Mouse (Mus musculus) limb, embryonic 15.5 days (tissue): Measurements from ENCODE around the gene Slc25a19. TPM values are rescaled to one million over a fixed set of nuclear protein-coding genes. Genes with fewer than 3 reads are reported as not detected.

Source experiments
- ATAC-seq: fragments of 200-750 bp; cut with Nextera tagmentation; 2 replicates; pipeline ENCODE4 v1.8.0; 2017; ENCODE audit warnings: low read depth, moderate TSS enrichment; ENCODE audit not compliant: insufficient number of reproducible peaks, low FRiP score, low TSS enrichment
- H3K27ac ChIP-seq: fragments of 300-500 bp; sonication (generic); 2 replicates; pipeline ENCODE4 v1.5.1; 2015; ENCODE audit warnings: moderate library complexity, mild to moderate bottlenecking, inconsistent platforms
- H3K27me3 ChIP-seq: fragments of 300-500 bp; sonication (generic); 2 replicates; pipeline ENCODE4 v1.6.1; 2015; ENCODE audit warnings: inconsistent platforms
- H3K36me3 ChIP-seq: fragments of 300-500 bp; sonication (generic); 2 replicates; pipeline ENCODE4 v1.6.1; 2015; ENCODE audit warnings: inconsistent platforms
- H3K4me1 ChIP-seq: fragments of 300-500 bp; sonication (generic); 2 replicates; pipeline ENCODE4 v1.6.1; 2015; ENCODE audit warnings: inconsistent platforms
- H3K4me2 ChIP-seq: fragments of 300-500 bp; sonication (generic); 2 replicates; pipeline ENCODE4 v1.6.1; 2015; ENCODE audit warnings: mild to moderate bottlenecking, inconsistent platforms
- H3K4me3 ChIP-seq: fragments of 300-500 bp; sonication (generic); 2 replicates; pipeline ENCODE4 v1.5.1; 2015; ENCODE audit warnings: mild to moderate bottlenecking, inconsistent platforms
- H3K9ac ChIP-seq: fragments of 300-500 bp; sonication (generic); 2 replicates; pipeline ENCODE4 v1.6.1; 2015; ENCODE audit warnings: inconsistent platforms
- H3K9me3 ChIP-seq: fragments of 300-500 bp; sonication (generic); 2 replicates; pipeline ENCODE4 v1.6.1; 2016; ENCODE audit warnings: inconsistent platforms
- WGBS: fragments of 180-500 bp; shearing (Covaris S2); methylation state at CpG from one replicate; pipeline ENCODE4 v1.1.7; 2015; 5-methylcytosine and 5-hydroxymethylcytosine counted together
- polyA plus RNA-seq: library from polyadenylated mRNA; unstranded; fragments of >200 nt; fragmentation: Nextera tagmentation; extraction: Ambion mirVana; gene quantifications from 2 replicates; pipeline ENCODE4 v1.2.1, GENCODE M21; 2015

Gene Slc25a19
- polyA plus RNA-seq: 24.0 and 24.7 TPM in 2 replicates

GRCm38 (mm10) chr11:115627705-115628464, at the start of gene Slc25a19:
Slc25a19 (minus strand) TSS chr11:115628295.
- no peaks in the 10 kb centered on the region for H3K27me3 ChIP-seq
- H3K4me1 ChIP-seq: peaks cover 18% of the 10 kb centered on the region
- H3K9ac ChIP-seq: peak within 1 kb of the TSS; percentile 65
- ATAC-seq: peak; percentile 99
- peaks cover 10% of the 10 kb centered on the region for H3K36me3 ChIP-seq
- H3K4me2 ChIP-seq: peak within 1 kb of the TSS; percentile 88
- peak within 1 kb of the TSS; percentile 63; the same call in 1 of the 2 replicates for H3K27ac ChIP-seq
- H3K4me3 ChIP-seq: peak within 1 kb of the TSS; percentile 84
- no peaks in the 10 kb centered on the region for H3K9me3 ChIP-seq
- WGBS: under 1% methylated on average over 47 of the region's 47 CpGs

- no peak for ATAC-seq
- no peak overlapping the region for H3K27ac ChIP-seq
- H3K27me3 ChIP-seq: no peaks in the 10 kb centered on the region
- H3K4me1 ChIP-seq: peaks cover 4% of the 10 kb centered on the region
- WGBS: 88% methylated on average over 3 of the region's 3 CpGs
- H3K9me3 ChIP-seq: no peaks in the 10 kb centered on the region
- H3K4me3 ChIP-seq: no peak overlapping the region
- H3K36me3 ChIP-seq: peaks cover 10% of the 10 kb centered on the region
- H3K4me2 ChIP-seq: no peak overlapping the region
- no peak overlapping the region for H3K9ac ChIP-seq
Observed at GRCm38 (mm10) chr11:115677511-115677910, 49.4 kb upstream of the Slc25a19 start.

GRCm38 (mm10) chr11:115676738-115677137, 48.6 kb upstream of the Slc25a19 start:
- WGBS: 91% methylated on average over 8 of the region's 8 CpGs
- no peak for ATAC-seq
- H3K4me1 ChIP-seq: peaks cover 4% of the 10 kb centered on the region

GRCm38 (mm10) chr11:115674235-115674865, 46.3 kb upstream of the Slc25a19 start:
- Histone ChIP-seq H3K4me3 (no peak overlapping the region), H3K4me1 (peaks cover 11% of the 10 kb centered on the region), H3K36me3 (peaks cover 5% of the 10 kb centered on the region; the same call in 1 of the 2 replicates), H3K27me3 (no peaks in the 10 kb centered on the region), H3K9ac (no peak overlapping the region), H3K27ac (peak overlapping the region; percentile 38; the same call in 1 of the 2 replicates), H3K9me3 (no peaks in the 10 kb centered on the region), H3K4me2 (no peak overlapping the region)
- WGBS: 70% methylated on average over 9 of the region's 9 CpGs
- ATAC-seq: no peak

More at GRCm38 (mm10) chr11:115676738-115677137, 48.6 kb upstream of the Slc25a19 start:
- Histone ChIP-seq H3K9ac (no peak overlapping the region), H3K27me3 (no peaks in the 10 kb centered on the region), H3K9me3 (no peaks in the 10 kb centered on the region), H3K36me3 (peaks cover 9% of the 10 kb centered on the region), H3K27ac (no peak overlapping the region), H3K4me3 (no peak overlapping the region), H3K4me2 (no peak overlapping the region)

- peaks cover 13% of the 10 kb centered on the region for H3K4me1 ChIP-seq
- no peak overlapping the region for H3K4me3 ChIP-seq
- H3K27ac ChIP-seq: peak overlapping the region; percentile 38; the same call in 1 of the 2 replicates
- H3K4me2 ChIP-seq: no peak overlapping the region
- no peaks in the 10 kb centered on the region for H3K27me3 ChIP-seq
- H3K36me3 ChIP-seq: peaks cover 2% of the 10 kb centered on the region; the same call in 1 of the 2 replicates
- H3K9me3 ChIP-seq: no peaks in the 10 kb centered on the region
- no peak overlapping the region for H3K9ac ChIP-seq
- WGBS: 74% methylated on average over 9 of the region's 9 CpGs
- ATAC-seq: no peak
Observed at GRCm38 (mm10) chr11:115673471-115674234, 45.6 kb upstream of the Slc25a19 start.

- no peak overlapping the region for H3K9ac ChIP-seq
- no peak overlapping the region for H3K4me2 ChIP-seq
- WGBS: 72% methylated on average over 7 of the region's 7 CpGs
- H3K36me3 ChIP-seq: no peaks in the 10 kb centered on the region
- H3K27ac ChIP-seq: no peak overlapping the region
- H3K4me1 ChIP-seq: peaks cover 13% of the 10 kb centered on the region
- H3K9me3 ChIP-seq: no peaks in the 10 kb centered on the region
- no peaks in the 10 kb centered on the region for H3K27me3 ChIP-seq
- no peak overlapping the region for H3K4me3 ChIP-seq
- no peak for ATAC-seq
Observed at GRCm38 (mm10) chr11:115672226-115672987, 44.3 kb upstream of the Slc25a19 start.

GRCm38 (mm10) chr11:115670451-115671050, 42.5 kb upstream of the Slc25a19 start:
- no peak overlapping the region for H3K9ac ChIP-seq
- no peak for ATAC-seq
- 20% methylated on average over 5 of the region's 5 CpGs for WGBS
- no peak overlapping the region for H3K4me3 ChIP-seq
- no peaks in the 10 kb centered on the region for H3K27me3 ChIP-seq
- H3K36me3 ChIP-seq: no peaks in the 10 kb centered on the region
- no peak overlapping the region for H3K4me2 ChIP-seq
- H3K9me3 ChIP-seq: no peaks in the 10 kb centered on the region
- H3K4me1 ChIP-seq: peaks cover 13% of the 10 kb centered on the region
- H3K27ac ChIP-seq: peak overlapping the region; percentile 33; the same call in 1 of the 2 replicates

- no peak overlapping the region for H3K4me2 ChIP-seq
- H3K4me1 ChIP-seq: 0 out of 2 replicates have a peak, but pooled peaks cover 4% of the 10 kb centered on the region
- H3K9ac ChIP-seq: no peak overlapping the region
- peaks cover 12% of the 10 kb centered on the region; the same call in 1 of the 2 replicates for H3K36me3 ChIP-seq
- no peaks in the 10 kb centered on the region for H3K9me3 ChIP-seq
- ATAC-seq: no peak
- no peak overlapping the region; the same call in 1 of the 2 replicates for H3K27ac ChIP-seq
- 51% methylated on average over 4 of the region's 4 CpGs for WGBS
- no peak overlapping the region for H3K4me3 ChIP-seq
- H3K27me3 ChIP-seq: no peaks in the 10 kb centered on the region
Observed at GRCm38 (mm10) chr11:115663676-115664335, 35.7 kb upstream of the Slc25a19 start.

GRCm38 (mm10) chr11:115660376-115660775, 32.3 kb upstream of the Slc25a19 start:
- Histone ChIP-seq H3K9me3 (no peaks in the 10 kb centered on the region), H3K9ac (no peak overlapping the region), H3K4me1 (0 out of 2 replicates have a peak, but pooled peaks cover 4% of the 10 kb centered on the region), H3K27me3 (no peaks in the 10 kb centered on the region), H3K36me3 (peaks cover 12% of the 10 kb centered on the region; the same call in 1 of the 2 replicates), H3K27ac (no peak overlapping the region), H3K4me3 (no peak overlapping the region), H3K4me2 (no peak overlapping the region)
- 88% methylated on average over 4 of the region's 4 CpGs for WGBS
- ATAC-seq: no peak

GRCm38 (mm10) chr11:115658521-115658920, 30.4 kb upstream of the Slc25a19 start:
- H3K9me3 ChIP-seq: no peaks in the 10 kb centered on the region
- WGBS: 78% methylated on average over 6 of the region's 6 CpGs
- H3K36me3 ChIP-seq: peaks cover 26% of the 10 kb centered on the region
- no peaks in the 10 kb centered on the region for H3K27me3 ChIP-seq
- no peak for ATAC-seq
- no peak overlapping the region for H3K4me3 ChIP-seq
- no peak overlapping the region for H3K4me2 ChIP-seq
- no peaks in the 10 kb centered on the region for H3K4me1 ChIP-seq
- H3K27ac ChIP-seq: no peak overlapping the region
- H3K9ac ChIP-seq: no peak overlapping the region
